Mouse (Mus musculus) lung, postnatal 0 days (tissue): ENCODE data around the gene Adgrb3. TPM values are rescaled to one million over a fixed set of nuclear protein-coding genes. Genes with fewer than 3 reads are reported as not detected.
A peak's percentile ranks its signal among the peaks of the same experiment; 100 is the strongest.

ENCODE experiments used
- ATAC-seq: fragments of 200-750 bp; cut with Nextera tagmentation; 2 replicates; pipeline ENCODE4 v1.8.0; 2017; ENCODE audit warnings: moderate library complexity
- DNase-seq: peaks from one replicate; pipeline ENCODE4 v3.0.0-alpha.2; 2016; ENCODE audit warnings: low spot score
- H3K27ac ChIP-seq: fragments of 300-500 bp; sonication (generic); 2 replicates; pipeline ENCODE4 v1.5.1; 2014; ENCODE audit warnings: antibody characterized with exemption, mild to moderate bottlenecking, low read length, mixed read lengths
- H3K27me3 ChIP-seq: fragments of 300-500 bp; sonication (generic); replicated peaks from 2 replicates; pipeline ENCODE4 v1.6.1; 2014; ENCODE audit warnings: low read length, mixed read lengths; ENCODE audit not compliant: insufficient read depth
- H3K36me3 ChIP-seq: fragments of 300-500 bp; sonication (generic); 2 replicates; pipeline ENCODE4 v1.6.1; 2014; ENCODE audit warnings: low read length, mixed read lengths; ENCODE audit not compliant: insufficient read depth
- H3K4me1 ChIP-seq: fragments of 300-500 bp; sonication (generic); 2 replicates; pipeline ENCODE4 v1.6.1; 2014; ENCODE audit warnings: antibody characterized with exemption, low read depth, low read length, mixed read lengths; ENCODE audit not compliant: insufficient read depth
- H3K4me2 ChIP-seq: fragments of 300-500 bp; sonication (generic); replicated peaks from 2 replicates; pipeline ENCODE4 v1.6.1; 2014; ENCODE audit warnings: low read depth, mild to moderate bottlenecking, low read length, moderate library complexity, mixed read lengths
- H3K4me3 ChIP-seq: fragments of 300-500 bp; sonication (generic); 2 replicates; pipeline ENCODE4 v1.5.1; 2014; ENCODE audit warnings: low read depth, low read length
- H3K9ac ChIP-seq: fragments of 300-500 bp; sonication (generic); replicated peaks from 2 replicates; pipeline ENCODE4 v1.6.1; 2014; ENCODE audit warnings: low read depth, mild to moderate bottlenecking
- H3K9me3 ChIP-seq: fragments of 300-500 bp; sonication (generic); 2 replicates; pipeline ENCODE4 v1.6.1; 2016; ENCODE audit warnings: low read length, mixed read lengths
- CTCF ChIP-seq: IDR thresholded peaks from 2 replicates; pipeline ENCODE4 v1.5.1; 2016; ENCODE audit warnings: antibody characterized with exemption, mild to moderate bottlenecking
- EP300 ChIP-seq: IDR thresholded peaks from 2 replicates; pipeline ENCODE4 v1.6.1; 2016; ENCODE audit warnings: antibody characterized with exemption, mild to moderate bottlenecking, control low read depth
- WGBS: fragments of 180-500 bp; shearing (Covaris S2); extraction: QIAGEN DNeasy Blood & Tissue Kit; methylation state at CpG from one replicate; pipeline ENCODE4 v1.1.7; 2014; 5-methylcytosine and 5-hydroxymethylcytosine counted together
- polyA plus RNA-seq: library from polyadenylated mRNA; unstranded; fragments of >200 nt; fragmentation: Nextera tagmentation; extraction: Ambion mirVana; gene quantifications from 2 replicates; pipeline ENCODE4 v1.2.1, GENCODE M21; 2015

Adgrb3 gene
- polyA plus RNA-seq, 1 experiment from 2014 or later = 0.05 TPM

DNA sequence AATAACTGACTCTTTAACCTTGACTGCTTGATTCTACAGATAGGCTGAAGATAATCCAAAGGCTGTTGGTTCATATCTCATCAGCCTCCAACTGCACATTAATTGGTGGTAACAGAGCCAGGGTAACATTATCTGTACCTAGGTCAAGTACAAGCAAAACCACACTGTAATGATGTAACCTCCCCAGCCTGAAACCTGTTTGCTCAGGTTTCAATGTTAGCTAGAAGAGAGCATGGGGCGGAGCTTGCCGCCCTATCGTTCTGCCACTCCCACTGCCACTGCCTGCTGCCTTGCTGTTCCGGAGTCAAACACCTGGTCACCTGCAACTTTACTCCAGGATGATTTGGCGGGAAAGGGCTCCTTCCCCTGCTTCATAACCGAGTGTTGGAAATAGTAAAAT lies 765.5 kb downstream of the Adgrb3 start:
- Histone ChIP-seq H3K36me3 (no peaks in the 10 kb centered on the region), H3K4me1 (no peaks in the 10 kb centered on the region), H3K9me3 (no peaks in the 10 kb centered on the region), H3K4me2 (peak overlapping the region; percentile 30), H3K4me3 (no peak overlapping the region), H3K9ac (no peak overlapping the region), H3K27ac (no peak overlapping the region), H3K27me3 (no peaks in the 10 kb centered on the region)
- peak; percentile 75 for ATAC-seq
- TF ChIP-seq EP300 (no peak), CTCF (no peak)
- DNase-seq = peak; percentile 48
- 25% methylated on average over 6 of the region's 6 CpGs for WGBS

DNA sequence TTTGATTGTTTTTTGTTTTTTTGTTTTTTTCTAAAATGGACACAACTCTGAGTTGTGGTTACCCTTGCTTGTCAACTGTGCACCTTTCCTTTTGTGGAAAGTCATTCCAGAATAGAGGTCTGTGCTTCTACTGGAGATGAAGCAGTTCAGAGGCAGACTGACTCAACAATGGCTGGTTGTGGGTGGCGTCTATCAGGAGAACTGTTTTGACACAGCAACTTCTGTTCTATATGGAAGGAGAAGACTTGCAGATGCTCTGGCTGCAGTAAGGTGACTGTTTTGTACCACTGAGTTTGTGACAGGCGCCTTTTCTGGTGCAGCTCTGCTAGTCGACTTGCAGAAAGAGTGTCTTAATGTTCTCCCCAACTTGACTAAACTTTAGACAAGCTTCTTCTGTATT lies 768.6 kb downstream of the Adgrb3 start:
- DNase-seq = no peak
- no peaks in the 10 kb centered on the region for H3K27me3 ChIP-seq
- no peaks in the 10 kb centered on the region for H3K4me1 ChIP-seq
- H3K9me3 ChIP-seq = no peaks in the 10 kb centered on the region
- 79% methylated on average over 3 of the region's 3 CpGs for WGBS
- no peak overlapping the region for H3K4me2 ChIP-seq
- no peak overlapping the region for H3K9ac ChIP-seq
- no peak overlapping the region for H3K27ac ChIP-seq
- ATAC-seq = no peak
- TF ChIP-seq EP300 (no peak), CTCF (no peak)
- no peaks in the 10 kb centered on the region for H3K36me3 ChIP-seq
- no peak overlapping the region for H3K4me3 ChIP-seq

DNA sequence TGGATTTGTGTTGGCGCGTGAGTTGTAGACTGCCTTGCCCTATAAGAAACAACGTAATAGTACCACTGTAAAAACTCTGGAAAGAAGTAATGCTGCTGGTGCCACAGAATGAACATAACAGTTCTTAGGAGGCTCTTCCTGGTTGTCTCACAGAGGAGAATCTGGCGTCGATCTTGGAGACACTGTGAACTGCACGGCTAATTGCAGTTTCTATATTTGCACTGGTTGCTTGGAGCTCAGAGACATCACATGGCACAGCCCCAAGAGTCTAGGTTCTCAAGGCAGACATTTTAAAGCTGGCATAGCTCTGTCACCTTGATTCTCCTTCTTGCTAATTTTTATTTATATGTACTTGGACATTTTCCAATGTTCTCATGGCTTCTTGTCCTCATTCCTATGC lies 769.3 kb downstream of the Adgrb3 start:
- WGBS = 74% methylated on average over 6 of the region's 6 CpGs
- no peak overlapping the region for H3K4me3 ChIP-seq
- H3K36me3 ChIP-seq = no peaks in the 10 kb centered on the region
- no peaks in the 10 kb centered on the region for H3K4me1 ChIP-seq
- H3K27me3 ChIP-seq = no peaks in the 10 kb centered on the region
- TF ChIP-seq CTCF (no peak), EP300 (no peak)
- no peak overlapping the region for H3K4me2 ChIP-seq
- no peak for ATAC-seq
- H3K9ac ChIP-seq = no peak overlapping the region
- no peak overlapping the region for H3K27ac ChIP-seq
- no peak for DNase-seq
- H3K9me3 ChIP-seq = no peaks in the 10 kb centered on the region

DNA sequence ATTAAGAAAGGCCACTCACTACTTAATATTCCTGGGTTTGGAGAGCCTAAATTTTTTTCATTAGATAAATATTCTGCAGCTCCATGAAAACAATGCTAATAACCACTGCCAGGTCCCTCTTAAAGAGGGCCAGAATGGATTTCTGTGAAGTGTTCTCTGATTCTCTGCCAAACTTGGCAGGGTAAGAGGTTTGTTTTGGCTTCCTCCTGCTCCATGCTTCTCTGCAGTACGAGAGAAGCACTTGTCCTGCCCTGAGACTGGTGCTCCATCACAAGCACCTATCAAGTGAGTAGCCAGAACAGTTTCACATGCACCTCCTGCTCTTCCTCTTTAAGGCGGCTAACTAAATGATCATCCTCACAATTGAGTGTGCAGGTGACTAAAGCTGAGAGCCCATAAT lies 771.9 kb downstream of the Adgrb3 start:
- Histone ChIP-seq H3K27me3 (no peaks in the 10 kb centered on the region), H3K9ac (no peak overlapping the region), H3K9me3 (no peaks in the 10 kb centered on the region), H3K27ac (no peak overlapping the region), H3K4me2 (no peak overlapping the region), H3K36me3 (no peaks in the 10 kb centered on the region), H3K4me3 (no peak overlapping the region), H3K4me1 (no peaks in the 10 kb centered on the region)
- ATAC-seq (peak; percentile 97), DNase-seq (peak; percentile 85)
- 40% methylated on average over 2 of the region's 2 CpGs for WGBS
- TF ChIP-seq EP300 (0 out of 2 replicates have a peak, but pooled peaks have one; percentile 47), CTCF (no peak)

DNA sequence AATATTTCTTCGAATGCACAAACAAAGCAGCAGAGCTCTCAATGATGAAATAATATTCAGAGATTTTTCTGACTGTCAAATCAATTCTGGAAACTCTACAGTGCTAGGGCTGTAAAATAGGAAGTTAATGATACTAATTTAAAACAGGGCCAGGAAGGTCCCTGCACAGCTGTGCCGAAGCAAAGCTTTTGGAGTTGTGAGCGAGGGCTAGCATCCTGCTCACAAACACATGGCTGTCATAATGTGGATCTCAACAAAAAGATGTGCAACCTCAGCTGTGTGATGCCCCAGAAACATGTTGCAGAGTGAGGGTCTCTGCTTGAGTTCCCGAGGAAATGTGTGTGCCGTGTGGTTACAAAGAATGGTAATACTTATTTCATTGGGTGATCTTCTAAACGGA lies 772.3 kb downstream of the Adgrb3 start:
- no peak overlapping the region for H3K9ac ChIP-seq
- TF ChIP-seq CTCF (no peak), EP300 (no peak)
- DNase-seq (no peak), ATAC-seq (no peak)
- no peaks in the 10 kb centered on the region for H3K36me3 ChIP-seq
- no peaks in the 10 kb centered on the region for H3K4me1 ChIP-seq
- no peaks in the 10 kb centered on the region for H3K27me3 ChIP-seq
- no peak overlapping the region for H3K4me3 ChIP-seq
- H3K9me3 ChIP-seq = no peaks in the 10 kb centered on the region
- H3K27ac ChIP-seq = no peak overlapping the region
- H3K4me2 ChIP-seq = no peak overlapping the region
- WGBS = 59% methylated on average over 6 of the region's 6 CpGs

DNA sequence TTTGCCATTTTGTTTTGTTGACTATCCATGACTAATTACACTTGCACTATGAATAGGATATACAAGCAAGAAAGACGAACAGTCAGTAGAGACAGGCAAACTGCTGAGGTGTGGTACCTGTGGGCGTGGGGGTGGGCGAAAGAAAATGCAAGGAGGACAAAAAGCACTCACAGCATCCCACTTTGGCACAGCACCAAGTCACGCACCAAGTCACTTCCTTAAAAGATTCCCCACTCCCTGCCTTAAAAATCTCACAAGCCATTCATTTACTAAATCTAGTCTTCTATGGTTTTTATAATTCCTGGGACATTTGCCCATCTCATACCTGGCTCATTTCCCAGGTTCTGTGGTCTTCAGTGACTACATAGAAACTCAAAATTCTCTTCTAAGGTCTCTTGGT lies 787.4 kb downstream of the Adgrb3 start:
- Histone ChIP-seq H3K9ac (no peak overlapping the region), H3K4me3 (no peak overlapping the region), H3K9me3 (no peaks in the 10 kb centered on the region), H3K27me3 (no peaks in the 10 kb centered on the region), H3K36me3 (no peaks in the 10 kb centered on the region), H3K4me1 (no peaks in the 10 kb centered on the region), H3K27ac (no peak overlapping the region), H3K4me2 (no peak overlapping the region)
- TF ChIP-seq CTCF (no peak), EP300 (no peak)
- WGBS = 64% methylated on average over 4 of the region's 4 CpGs
- DNase-seq (no peak), ATAC-seq (no peak)

DNA sequence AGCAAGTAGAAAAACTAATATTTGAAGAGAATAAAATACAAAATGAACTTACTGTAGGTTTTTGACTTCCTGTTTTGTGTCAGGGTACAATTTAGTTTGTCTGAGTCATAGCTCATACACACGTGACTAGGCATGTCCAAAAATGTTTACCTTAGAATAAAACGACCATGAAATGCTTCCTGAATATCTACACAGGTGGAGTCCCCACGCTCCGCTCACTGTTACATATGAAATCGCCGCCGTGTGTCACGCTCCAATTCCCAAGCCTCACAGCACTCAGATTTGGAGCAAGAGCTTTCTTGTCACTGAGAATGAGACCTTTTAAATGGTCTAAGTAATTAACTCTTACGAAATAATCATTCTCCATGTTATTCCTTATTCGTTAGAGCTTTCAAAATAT lies 795.3 kb downstream of the Adgrb3 start:
- ATAC-seq (no peak), DNase-seq (no peak)
- Histone ChIP-seq H3K27ac (no peak overlapping the region), H3K36me3 (no peaks in the 10 kb centered on the region), H3K4me3 (no peak overlapping the region), H3K9ac (no peak overlapping the region), H3K9me3 (no peaks in the 10 kb centered on the region), H3K4me2 (no peak overlapping the region), H3K27me3 (no peaks in the 10 kb centered on the region), H3K4me1 (no peaks in the 10 kb centered on the region)
- WGBS = 77% methylated on average over 10 of the region's 10 CpGs
- TF ChIP-seq EP300 (no peak), CTCF (no peak)
